Mouse (Mus musculus) CH12.LX (cell line): Measurements from ENCODE around the gene Lgals4. TPM values are rescaled to one million over a fixed set of nuclear protein-coding genes. Genes with fewer than 3 reads are reported as not detected.
A peak's percentile ranks its signal among the peaks of the same experiment; 100 is the strongest.
"Not testable (repeated sequence)": the region's sequence is repeated elsewhere in the genome, so short reads cannot be mapped to it uniquely, and the experiment has no call there.

Experiments used
- DNase-seq: peaks from one replicate; pipeline ENCODE4 v3.0.0-alpha.2; 2013; ENCODE audit errors: extremely low read depth
- H3K27ac ChIP-seq: 2 replicates; pipeline ENCODE4 v1.5.1; 2012; ENCODE audit warnings: low read depth, mild to moderate bottlenecking, control low read depth, moderate library complexity; ENCODE audit not compliant: insufficient read depth
- H3K27me3 ChIP-seq: replicated peaks from 2 replicates; pipeline ENCODE3; 2012; ENCODE audit warnings: inconsistent platforms
- H3K36me3 ChIP-seq, 2 experiments: replicated peaks in 1 of 2; 2 replicates each; pipeline versions ENCODE3 to v1.6.1; 2012; ENCODE audit warnings: inconsistent platforms in 1 of 2, low read length in 1 of 2, mild to moderate bottlenecking in 1 of 2, mixed read lengths in 1 of 2, moderate library complexity in 1 of 2; ENCODE audit not compliant: control insufficient read depth in 1 of 2, insufficient read depth in 1 of 2
- H3K4me1 ChIP-seq, 2 experiments: 2 replicates each; pipeline ENCODE4 v1.6.1; 2012; ENCODE audit warnings: inconsistent platforms in 1 of 2, moderate library complexity in 1 of 2; ENCODE audit not compliant: insufficient read depth in 2 of 2, control insufficient read depth in 1 of 2
- H3K4me2 ChIP-seq: 2 replicates; pipeline ENCODE4 v1.6.1; 2012; ENCODE audit warnings: low read depth, mild to moderate bottlenecking, control low read depth; ENCODE audit not compliant: poor library complexity, insufficient read depth, severe bottlenecking
- H3K4me3 ChIP-seq, 3 experiments: fragments of 150-350 bp in 1 of 3; sonication (generic) in 1 of 3; replicated peaks in 1 of 3; 2 replicates each; pipeline versions ENCODE3 to v1.5.1; 2011 to 2012; ENCODE audit warnings: low read depth in 2 of 3, low read length in 2 of 3, mild to moderate bottlenecking in 2 of 3, moderate library complexity in 2 of 3, control low read depth in 1 of 3, improper control_type of control experiment in 1 of 3, inconsistent platforms in 1 of 3, mixed read lengths in 1 of 3; ENCODE audit not compliant: poor library complexity in 1 of 3
- H3K79me2 ChIP-seq: replicated peaks from 2 replicates; pipeline ENCODE4 v1.6.1; 2012; ENCODE audit warnings: mild to moderate bottlenecking, moderate library complexity; ENCODE audit not compliant: control insufficient read depth, poor library complexity, insufficient read depth, severe bottlenecking; ENCODE audit errors: extremely low read depth
- H3K9ac ChIP-seq: 2 replicates; pipeline ENCODE4 v1.6.1; 2012; ENCODE audit warnings: low read depth, mild to moderate bottlenecking, control low read depth, moderate library complexity; ENCODE audit not compliant: insufficient read depth
- H3K9me3 ChIP-seq: replicated peaks from 2 replicates; pipeline ENCODE3; 2012; ENCODE audit warnings: low read length, inconsistent platforms, mixed read lengths
- BHLHE40 ChIP-seq: IDR thresholded peaks from 2 replicates; pipeline ENCODE4 v1.6.1; 2011; ENCODE audit warnings: mild to moderate bottlenecking, low read depth, low read length, improper control_type of control experiment
- CHD1 ChIP-seq: IDR thresholded peaks from 2 replicates; pipeline ENCODE4 v1.6.1; 2012; ENCODE audit warnings: low read depth, low read length, improper control_type of control experiment, inconsistent platforms
- CTCF ChIP-seq, 2 experiments: IDR thresholded peaks in 1 of 2; conservative IDR thresholded peaks in 1 of 2; 2 replicates each; pipeline ENCODE4 v1.5.1; 2011 to 2012; ENCODE audit warnings: low read depth in 2 of 2, low read length in 2 of 2, improper control_type of control experiment in 1 of 2, inconsistent platforms in 1 of 2, mild to moderate bottlenecking in 1 of 2, moderate library complexity in 1 of 2
- MAFK ChIP-seq: IDR thresholded peaks from 2 replicates; pipeline ENCODE4 v1.6.1; 2011; ENCODE audit warnings: low read length, improper control_type of control experiment; ENCODE audit not compliant: insufficient replicate concordance
- MAX ChIP-seq: IDR thresholded peaks from 2 replicates; pipeline ENCODE4 v1.6.1; 2011; ENCODE audit warnings: low read length, improper control_type of control experiment
- MAZ ChIP-seq: IDR thresholded peaks from 2 replicates; pipeline ENCODE4 v1.6.1; 2012; ENCODE audit warnings: low read depth, mild to moderate bottlenecking, inconsistent platforms, low read length, improper control_type of control experiment, moderate library complexity
- MEF2A ChIP-seq: IDR thresholded peaks from 2 replicates; pipeline ENCODE4 v1.6.1; 2014; ENCODE audit warnings: low read depth, mild to moderate bottlenecking, inconsistent platforms, low read length, improper control_type of control experiment, borderline replicate concordance
- NRF1 ChIP-seq: IDR thresholded peaks from 2 replicates; pipeline ENCODE4 v1.6.1; 2014; ENCODE audit warnings: low read depth, mild to moderate bottlenecking, inconsistent platforms, low read length, improper control_type of control experiment, moderate library complexity
- PAX5 ChIP-seq: IDR thresholded peaks from 2 replicates; pipeline ENCODE4 v1.6.1; 2012; ENCODE audit warnings: low read length, inconsistent platforms, mixed read lengths
- RAD21 ChIP-seq: IDR thresholded peaks from 2 replicates; pipeline ENCODE4 v1.6.1; 2011; ENCODE audit warnings: low read depth, mild to moderate bottlenecking, low read length, improper control_type of control experiment, moderate library complexity
- SMC3 ChIP-seq: IDR thresholded peaks from 2 replicates; pipeline ENCODE4 v1.6.1; 2011; ENCODE audit warnings: low read depth, low read length, improper control_type of control experiment
- TCF12 ChIP-seq: IDR thresholded peaks from 2 replicates; pipeline ENCODE4 v1.6.1; 2014; ENCODE audit warnings: low read depth, mild to moderate bottlenecking, inconsistent platforms, low read length, improper control_type of control experiment
- ZC3H11A ChIP-seq: IDR thresholded peaks from 2 replicates; pipeline ENCODE4 v1.6.1; 2012; ENCODE audit warnings: low read depth, mild to moderate bottlenecking, inconsistent platforms, low read length, improper control_type of control experiment
- ZNF384 ChIP-seq: IDR thresholded peaks from 2 replicates; pipeline ENCODE4 v1.6.1; 2012; ENCODE audit warnings: low read depth, low read length, improper control_type of control experiment, inconsistent platforms
- dilution Hi-C: fragments of 300-500 bp; cut with MboI; formaldehyde crosslinking; loops from 2 replicates; pipeline ENCODE4 v1.14.3; 2020; ENCODE audit warnings: low sequenced_read_pairs; ENCODE audit not compliant: extremely low pct_unique_long_range_greater_than_20kb, extremely low pct_ligation_motif_present
- in situ Hi-C: fragments of 300-500 bp; cut with MboI; formaldehyde crosslinking; loops from 3 replicates; pipeline ENCODE4 v1.14.3; 2019; ENCODE audit warnings: low sequenced_read_pairs, low pct_ligation_motif_present, low pct_unique_long_range_greater_than_20kb, mixed read lengths
- polyA plus RNA-seq: library from polyadenylated mRNA; unstranded; fragments of >175 nt; gene quantifications from 2 replicates; pipeline ENCODE4 v1.2.1, GENCODE M21; 2012; ENCODE audit warnings: low read depth; ENCODE audit not compliant: insufficient read length
- total RNA-seq, 2 experiments: library from RNA; depleted of rRNA; stranded (reverse); fragments of 300-350 nt in 1 of 2; fragments of >200 nt in 1 of 2; gene quantifications; 2 replicates each; pipeline ENCODE4 v1.2.3; 2012 to 2014

The Lgals4 gene
- total and polyA plus RNA-seq, 3 experiments = 2.6 to 7.0 (median 6.5) TPM

GRCm38 (mm10) chr7:28867508-28868340 is 34.1 kb downstream of the Lgals4 start:
- H3K9ac ChIP-seq, H3K36me3 ChIP-seq, H3K79me2 ChIP-seq, H3K27me3 ChIP-seq, H3K27ac ChIP-seq, dilution Hi-C loops, H3K9me3 ChIP-seq: not testable (repeated sequence)
- H3K4me1 ChIP-seq = peaks cover 9 to 23% of the 10 kb centered on the region in 2 experiments
- H3K4me2 ChIP-seq = 0 out of 2 replicates have a peak overlapping the region, but pooled peaks have one; percentile 46
- peak; percentile 13; the same call in 1 of the 2 replicates for TF ChIP-seq TCF12
- TF ChIP-seq SMC3 = peak; percentile 71
- TF ChIP-seq RAD21 = peak; percentile 60
- peak; percentile 47 to 89 for TF ChIP-seq CTCF (conservative IDR thresholded peaks at IDR 0.05 in 1 of 2, IDR thresholded peaks at IDR 0.05 in 1 of 2; ENCODE audit: low read depth in 2 of 2, low read length in 2 of 2)
- TF ChIP-seq MEF2A = peak; percentile 52; the same call in 1 of the 2 replicates
- TF ChIP-seq MAX = peak; percentile 61; the same call in 1 of the 2 replicates
- peak; percentile 96 for TF ChIP-seq ZNF384
- TF ChIP-seq NRF1 = peak; percentile 39; the same call in 1 of the 2 replicates
- TF ChIP-seq ZC3H11A = peak; percentile 19; the same call in 1 of the 2 replicates
- in situ Hi-C loops = loop anchor here (5.0 kb wide), 2 partner anchors 40 to 70 kb away; partner anchors contain the start of gene Ech1
- H3K4me3 ChIP-seq = peak overlapping the region in 2 of 3 experiments; percentile 13 to 26
- DNase-seq = peak; percentile 84

- Histone ChIP-seq H3K27me3 (no peaks in the 10 kb centered on the region), H3K27ac (no peak overlapping the region), H3K9ac (no peak overlapping the region), H3K4me1 (peaks cover 4 to 14% of the 10 kb centered on the region in 2 experiments), H3K36me3 (no peaks in the 10 kb centered on the region), H3K9me3 (no peaks in the 10 kb centered on the region), H3K4me3 (no peak overlapping the region), H3K4me2 (no peak overlapping the region), H3K79me2 (no peaks in the 10 kb centered on the region)
- dilution Hi-C loops = no loop called here
- TF ChIP-seq CTCF (conservative IDR thresholded peaks at IDR 0.05 in 1 of 2, IDR thresholded peaks at IDR 0.05 in 1 of 2; ENCODE audit: low read depth in 2 of 2, low read length in 2 of 2) = no peak
- no peak for TF ChIP-seq MAZ
- TF ChIP-seq TCF12 = no peak
- TF ChIP-seq PAX5 = no peak
- no peak for TF ChIP-seq RAD21
- TF ChIP-seq MEF2A = no peak
- no peak for TF ChIP-seq CHD1
- TF ChIP-seq MAFK = no peak
- no peak for TF ChIP-seq BHLHE40
- in situ Hi-C loops = loop anchor here (5.0 kb wide), 1 partner anchor 36 kb away; no protein-coding TSS in a partner anchor
- no peak for DNase-seq
These were observed 37.4 kb downstream of the Lgals4 start for GRCm38 (mm10) chr7:28870901-28871664.
